10 mouse cellular contexts compared by ENCODE assay signal in the genomic region with DNA sequence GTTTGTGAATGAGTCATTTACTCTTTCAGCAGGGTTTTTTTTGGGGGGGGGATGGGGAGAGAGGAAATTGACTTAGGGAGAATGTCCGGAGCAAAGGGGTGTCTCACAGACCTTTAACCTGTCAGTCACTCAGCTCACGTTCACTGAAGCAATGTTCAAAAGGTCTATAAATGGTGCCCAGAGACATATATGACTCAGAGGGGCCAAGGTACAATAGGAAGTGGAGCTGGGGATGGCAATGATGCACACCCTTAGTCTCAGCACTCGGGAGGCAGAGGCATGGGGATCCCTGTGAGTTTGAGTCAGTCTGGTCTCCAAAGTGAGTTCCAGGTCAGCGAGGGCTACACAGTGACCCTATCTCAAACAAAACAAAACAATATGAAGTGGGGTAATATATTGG.
"Had no signal": no experiment of that assay in that cellular context is flagged by ENCODE, and none has a peak within 500 bp of the region (broad histone marks: within the 10 kb centered on the region; RNA-seq: fewer than 3 reads in every experiment).

No protein-coding gene starts in this region.

- H3K9ac ChIP-seq: limb, embryonic 13.5 days; midbrain, embryonic 12.5 days had no signal

- ATAC-seq: midbrain, embryonic 16.5 days had no signal

- DNase-seq: left cerebral cortex, postnatal 4 days; lung, adult 18-20 months; right cerebral cortex, postnatal 14 days; thymus, postnatal 4 days had no signal

- H3K4me3 ChIP-seq: layer of hippocampus, adult 2 months; limb, embryonic 13.5 days; midbrain, embryonic 12.5 days had no signal

- H3K4me1 ChIP-seq: limb, embryonic 13.5 days had no signal

- H3K4me2 ChIP-seq: limb, embryonic 13.5 days; liver, embryonic 11.5 days; midbrain, embryonic 12.5 days had no signal

- H3K9me3 ChIP-seq: limb, embryonic 13.5 days; midbrain, embryonic 12.5 days had no signal

- H3K36me3 ChIP-seq: limb, embryonic 13.5 days; midbrain, embryonic 12.5 days had no signal

- H3K27ac ChIP-seq: kidney, postnatal 0 days; layer of hippocampus, adult 2 months; limb, embryonic 13.5 days had no signal

- H3K27me3 ChIP-seq: limb, embryonic 13.5 days; midbrain, embryonic 12.5 days had no signal
